Mouse (Mus musculus) hematopoietic stem cell, adult 5-6 weeks (primary cell): ENCODE data around the gene Gm20696. TPM values are rescaled to one million over a fixed set of nuclear protein-coding genes. Genes with fewer than 3 reads are reported as not detected.
A peak's percentile ranks its signal among the peaks of the same experiment; 100 is the strongest.

Experiments
- ATAC-seq, 2 experiments: fragments of 125-278 bp in 1 of 2; replicated peaks in 1 of 2; 2 replicates each; pipeline ENCODE4 v1.8.0; 2016 to 2017; ENCODE audit warnings: inconsistent platforms in 2 of 2, mild to moderate bottlenecking in 2 of 2, moderate number of reproducible peaks in 2 of 2, low read depth in 1 of 2, moderate TSS enrichment in 1 of 2; ENCODE audit not compliant: low FRiP score in 2 of 2, poor library complexity in 2 of 2, severe bottlenecking in 2 of 2, insufficient read depth in 1 of 2, low TSS enrichment in 1 of 2
- total RNA-seq: library from RNA; stranded (forward); fragments of 172-1452, 232-1000 nt; gene quantifications from 2 replicates; pipeline ENCODE4 v1.2.3, GENCODE M21; 2017

Gene Gm20696
- total RNA-seq, 1 experiment from 2014 or later, result 1.9 TPM

DNA sequence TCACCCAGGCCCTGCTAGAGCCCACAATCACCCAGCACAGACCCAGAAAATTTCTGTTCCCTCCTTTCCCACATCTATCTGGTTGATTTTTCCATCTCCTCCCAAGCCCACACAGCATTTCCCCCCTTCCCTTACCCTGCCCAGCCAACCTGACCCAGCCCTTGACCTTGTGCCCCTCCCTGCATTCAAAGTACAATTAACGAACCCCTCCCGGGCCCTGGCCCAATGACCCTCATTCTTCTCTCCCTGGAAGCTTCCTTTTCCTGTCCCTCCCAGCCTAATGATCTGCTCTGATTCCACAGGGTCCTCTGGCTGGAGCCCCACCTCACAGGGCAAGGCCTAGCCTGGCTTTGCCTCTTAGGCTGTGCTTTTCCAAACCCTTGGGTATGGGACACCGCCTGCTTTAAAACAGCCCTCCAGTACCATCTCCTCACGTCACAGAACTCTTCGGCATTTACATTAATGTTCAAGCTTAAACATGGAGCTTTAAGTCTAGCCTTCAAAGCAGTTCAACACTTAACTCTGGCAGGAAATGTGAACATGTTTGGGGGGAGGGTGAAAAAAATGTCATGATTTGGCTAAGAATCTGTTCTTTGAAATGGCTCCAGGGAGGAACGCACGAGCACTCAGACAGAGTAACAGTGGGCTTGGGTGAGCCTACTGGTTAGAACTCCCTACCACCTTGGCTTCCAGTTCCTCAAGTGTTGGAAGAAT is 287.4 kb downstream of the Gm20696 start:
- ATAC-seq, result no peak

DNA sequence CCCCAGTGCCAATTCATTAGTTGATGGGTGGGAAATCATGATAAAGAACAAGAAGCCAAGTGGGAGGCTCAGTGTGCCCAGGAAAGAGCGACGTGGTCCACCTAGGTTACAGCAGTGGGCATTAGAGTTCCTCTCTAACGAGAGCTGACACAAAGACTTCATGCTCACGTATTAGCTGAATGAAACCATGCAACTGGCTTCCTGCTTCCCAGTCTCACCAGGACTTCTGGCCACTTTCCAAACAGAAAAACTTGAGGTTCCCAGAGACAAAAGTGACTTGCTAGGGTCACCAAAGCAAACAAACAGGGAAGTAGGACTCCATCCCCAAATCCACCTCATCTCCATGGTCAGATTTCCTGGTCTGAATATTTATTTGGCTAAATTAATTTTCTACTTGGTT is 288.9 kb downstream of the Gm20696 start:
- ATAC-seq, result no peak

DNA sequence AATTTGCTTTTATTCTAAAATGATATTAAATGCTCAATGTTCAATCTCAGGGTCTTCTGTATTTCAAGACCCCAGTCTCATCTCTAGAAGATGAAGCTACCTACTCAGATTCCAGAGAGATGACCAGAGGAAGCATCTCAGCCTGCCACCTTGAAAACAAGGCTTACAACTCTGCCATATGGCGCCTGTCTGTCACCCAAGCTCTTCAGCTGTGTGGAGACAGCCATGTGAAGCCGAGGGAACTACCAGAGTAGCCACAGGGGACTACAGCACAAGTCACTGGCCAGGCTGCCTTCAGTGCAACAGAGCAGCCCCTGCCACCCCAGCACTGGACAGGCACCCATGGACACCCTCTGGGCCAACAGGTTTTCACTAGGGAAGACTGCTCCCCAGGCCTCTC is 289.5 kb downstream of the Gm20696 start:
- ATAC-seq, result no peak

DNA sequence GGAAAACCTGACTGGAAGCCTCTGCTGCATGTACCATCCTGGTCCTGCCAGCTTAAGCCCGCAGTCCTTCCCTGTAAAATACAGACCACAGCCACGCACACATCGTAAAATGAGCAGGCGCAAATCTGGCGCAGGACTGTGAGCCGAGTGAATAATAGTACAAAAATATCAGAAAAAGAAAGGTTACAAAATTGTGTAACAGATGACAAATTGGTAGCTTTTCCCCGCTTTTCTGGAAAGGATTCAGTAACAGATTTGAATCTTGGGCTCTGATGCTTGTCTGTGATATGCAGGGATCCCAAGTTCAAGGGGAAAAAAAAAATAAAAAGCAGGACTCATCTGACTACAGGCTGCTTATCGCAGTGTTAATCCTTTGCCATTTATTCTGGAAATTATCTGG is 289.9 kb downstream of the Gm20696 start:
- no peak for ATAC-seq

DNA sequence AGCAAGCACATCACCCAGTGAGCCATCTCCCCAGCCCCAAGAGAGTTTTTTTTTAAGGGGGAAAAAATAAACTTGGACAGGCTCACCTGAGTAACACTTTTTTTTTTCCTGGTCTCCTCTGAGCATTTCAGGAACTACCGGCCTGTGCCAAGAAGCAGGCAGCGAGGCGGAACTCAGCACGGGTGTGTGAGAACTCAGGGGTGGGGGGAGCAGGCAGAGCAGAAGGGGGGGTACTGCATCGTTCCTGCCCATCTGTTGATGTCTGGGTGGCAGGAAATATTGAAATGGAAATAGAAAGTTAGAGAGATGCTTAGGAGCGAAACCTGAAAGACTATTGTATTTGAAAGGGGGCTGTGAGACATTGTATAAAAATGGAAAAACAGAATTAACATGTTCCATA is 290.7 kb downstream of the Gm20696 start:
- ATAC-seq, result peak; percentile 60 to 65

DNA sequence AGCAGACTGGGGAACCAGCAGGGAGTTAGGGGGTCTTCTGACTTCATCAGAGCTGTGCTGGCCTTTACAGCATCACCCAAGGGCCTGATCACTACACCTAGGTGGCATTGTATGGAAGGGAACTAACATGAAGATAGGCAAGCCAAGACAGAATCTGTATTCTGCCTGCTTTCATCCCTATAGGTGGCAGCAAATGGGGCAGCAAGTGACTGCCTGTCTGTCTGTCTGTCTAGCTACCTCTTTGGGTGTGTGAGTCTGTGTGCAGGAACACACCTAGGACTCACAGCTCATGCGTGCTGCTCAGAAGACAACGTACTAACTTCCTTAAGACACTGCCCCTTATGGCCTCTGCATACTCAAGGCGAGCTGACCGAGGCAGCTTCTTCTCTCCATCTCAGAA is 291.2 kb downstream of the Gm20696 start:
- peak; percentile 9 to 30; a peak in 3 of 4 replicates for ATAC-seq

DNA sequence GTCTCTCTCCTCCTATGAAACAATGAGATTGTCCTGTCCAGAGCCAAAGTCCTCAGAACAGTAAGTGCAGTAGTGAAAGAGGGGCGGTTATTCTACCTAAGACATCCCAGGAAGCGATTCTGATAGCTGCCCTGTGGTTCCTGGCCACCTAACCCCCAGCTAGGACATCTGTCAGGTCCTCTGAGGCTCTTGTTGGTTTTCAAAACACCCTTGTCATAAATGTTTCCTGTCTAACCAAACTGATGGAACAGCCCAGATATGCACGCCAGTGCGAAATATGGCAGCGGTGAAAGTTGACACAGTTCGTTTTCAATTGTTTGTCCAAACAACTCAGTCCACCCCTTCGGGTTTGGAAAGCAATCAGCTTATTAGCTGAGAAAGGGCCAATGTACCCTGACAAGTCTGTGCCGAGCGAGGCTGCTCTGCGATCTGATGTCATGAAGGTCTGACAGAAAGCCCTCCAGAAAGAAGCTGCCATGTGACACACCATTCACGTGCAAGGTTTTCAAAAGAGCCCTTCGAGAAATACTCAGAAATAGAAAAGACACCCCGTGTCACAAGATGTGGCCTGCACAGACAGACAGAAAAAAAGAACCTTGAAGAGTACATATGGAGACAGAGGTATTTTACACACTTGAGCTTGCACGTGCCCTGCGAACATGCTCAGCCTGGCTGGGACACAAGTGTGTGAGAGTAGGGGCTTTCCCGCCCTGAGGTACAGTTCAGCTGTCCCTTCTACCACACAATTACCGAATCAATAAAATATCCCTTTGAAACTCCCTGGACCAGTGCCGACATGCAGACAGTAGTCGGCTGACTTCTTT is 291.9 kb downstream of the Gm20696 start:
- peak; percentile 9 to 23; a peak in 1 of 4 replicates for ATAC-seq

DNA sequence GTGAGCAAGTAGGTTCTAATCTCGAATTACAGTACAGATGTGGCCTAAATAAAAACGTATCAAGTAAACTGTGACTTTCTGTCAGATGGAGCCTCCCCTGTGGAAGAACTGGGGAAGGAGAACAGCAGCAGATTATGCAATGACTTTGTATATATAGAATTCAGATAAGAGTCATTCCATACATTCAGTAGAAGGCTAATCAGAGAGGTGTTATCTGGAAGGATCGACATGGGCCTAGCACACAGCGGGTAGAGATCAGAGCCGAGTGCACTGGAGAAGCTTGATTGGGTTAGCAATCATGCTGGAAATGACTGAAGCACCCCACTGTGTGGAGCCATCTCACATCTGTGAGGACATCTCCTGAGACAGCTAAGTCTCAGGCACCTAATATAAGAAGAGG is 294.2 kb downstream of the Gm20696 start:
- ATAC-seq, result no peak

DNA sequence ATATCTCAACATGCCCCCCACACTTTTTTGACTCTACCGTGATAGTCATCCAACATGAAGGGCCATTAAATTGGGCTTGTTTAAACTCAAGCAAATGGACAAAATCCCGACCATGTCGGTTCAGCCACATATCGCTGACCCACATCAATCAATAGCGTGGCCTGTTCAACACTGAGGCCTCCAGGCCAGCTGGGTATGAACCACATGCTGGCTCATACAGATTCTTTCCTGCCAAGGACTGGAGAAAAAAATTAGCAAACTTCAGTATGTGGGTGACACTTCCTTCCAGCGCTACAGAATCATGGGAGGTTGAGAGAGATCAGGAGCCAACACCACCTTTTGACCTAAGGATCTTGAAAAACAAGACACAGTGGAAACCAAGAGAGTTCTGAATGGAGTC is 294.6 kb downstream of the Gm20696 start:
- ATAC-seq, result no peak

DNA sequence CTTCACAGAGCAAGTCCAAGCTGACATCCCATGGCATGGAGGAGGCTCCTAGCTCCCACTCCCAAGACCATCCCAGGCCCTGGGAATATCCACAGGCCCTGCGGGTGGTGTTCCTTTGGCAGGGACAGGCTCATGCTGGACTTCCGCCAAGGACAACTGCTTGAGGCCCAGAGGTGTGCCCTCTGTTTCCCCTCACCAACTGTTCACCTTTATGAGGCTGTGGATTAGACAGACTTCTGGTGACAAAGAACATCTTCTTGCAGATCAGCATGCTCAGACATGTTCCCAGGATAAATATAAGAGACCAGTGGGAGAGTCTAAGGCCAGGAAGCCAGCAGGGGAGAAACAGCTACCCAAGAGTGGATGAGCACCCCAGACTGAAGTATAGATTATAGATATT is 296.7 kb downstream of the Gm20696 start:
- no peak for ATAC-seq

DNA sequence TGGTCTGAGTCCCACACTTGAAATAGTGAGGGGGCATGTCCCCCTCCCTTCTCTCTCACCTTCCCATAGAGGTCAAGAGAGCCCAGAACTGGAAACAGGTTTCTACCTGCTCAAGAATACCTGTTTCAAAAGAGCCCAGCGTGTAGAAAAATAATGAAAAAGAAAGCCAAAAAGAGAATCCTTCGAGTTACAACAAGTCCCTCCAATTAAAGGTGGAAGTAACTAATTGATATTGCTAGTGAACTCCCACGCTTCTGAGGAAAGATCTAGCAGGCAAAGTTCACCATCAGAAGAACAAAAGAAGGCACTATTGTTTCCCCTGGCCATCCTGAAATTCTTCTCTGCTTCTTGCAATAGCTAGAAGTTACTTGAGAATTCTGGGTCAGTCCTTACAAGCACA is 297.4 kb downstream of the Gm20696 start:
- no peak for ATAC-seq

DNA sequence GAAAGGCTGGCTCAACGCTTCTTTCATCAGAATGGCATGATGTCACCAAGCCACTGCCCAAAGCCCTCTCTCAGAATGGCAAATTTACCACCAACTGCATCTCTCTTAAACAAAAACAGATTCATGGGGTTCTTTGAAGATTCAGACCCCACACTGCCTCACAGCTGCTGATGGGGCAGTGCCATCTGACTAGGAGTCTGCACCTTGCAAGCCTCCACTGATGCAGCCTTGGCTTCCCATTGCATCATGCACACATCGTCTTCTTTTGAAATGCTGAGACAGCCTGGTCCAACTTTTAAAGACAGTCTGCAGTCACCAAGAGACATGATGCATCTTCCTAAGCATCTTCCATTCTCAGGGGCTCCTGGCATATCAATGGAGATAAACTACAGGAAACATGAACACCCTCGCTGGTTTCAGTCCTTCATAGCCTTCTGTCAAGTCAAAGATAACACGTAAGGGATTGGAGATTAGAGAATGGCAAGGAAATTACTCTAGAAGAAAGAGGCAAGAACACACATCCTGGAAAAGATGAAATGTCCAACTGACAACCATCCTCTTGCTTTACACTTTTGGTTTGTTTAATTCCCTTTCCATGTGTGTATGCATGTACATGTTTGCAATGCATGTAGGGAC is 298.4 kb downstream of the Gm20696 start:
- 0 out of 4 replicates have a peak, but pooled peaks of 1 of the 2 experiments have one; percentile 8 for ATAC-seq

DNA sequence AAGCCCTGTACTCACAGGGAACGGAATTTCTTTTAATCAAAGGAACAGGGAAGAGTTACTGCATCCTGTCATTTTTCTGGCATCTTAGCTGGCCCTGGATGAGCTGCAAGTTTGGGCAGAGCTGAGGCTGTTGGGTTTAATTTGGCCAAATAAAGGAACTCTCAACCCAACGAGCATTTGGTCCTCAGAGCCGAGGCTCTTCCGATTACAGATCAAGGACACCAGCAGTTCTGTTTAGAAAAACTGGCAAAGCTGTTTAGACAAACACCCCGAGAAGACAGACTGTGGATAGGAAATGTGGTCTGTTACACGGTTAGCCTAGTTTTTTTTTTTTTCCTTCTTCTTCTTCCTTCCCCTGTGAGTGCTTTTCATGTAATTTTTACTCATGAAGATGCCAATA is 302.1 kb downstream of the Gm20696 start:
- ATAC-seq, result 0 out of 4 replicates have a peak, but pooled peaks of 1 of the 2 experiments have one; percentile 27

DNA sequence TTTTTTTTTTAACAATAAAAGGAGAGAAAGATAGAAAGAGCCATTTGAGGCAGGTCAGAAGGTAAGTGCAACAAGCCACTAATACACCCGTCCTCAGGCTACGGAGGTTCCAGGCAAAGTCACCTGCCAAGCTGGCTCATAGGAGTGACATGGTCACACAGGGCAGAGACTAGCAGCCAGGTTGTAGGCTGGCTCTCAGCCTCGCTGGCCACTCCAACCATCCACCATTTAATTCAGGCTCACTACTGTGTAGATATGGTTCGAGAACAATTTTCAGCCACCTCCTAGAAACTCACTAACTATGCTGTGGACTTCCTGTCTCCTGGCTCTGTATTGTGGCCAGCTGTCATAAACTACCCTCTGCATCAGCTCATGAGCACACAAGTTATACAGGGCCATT is 306.0 kb downstream of the Gm20696 start:
- no peak for ATAC-seq

DNA sequence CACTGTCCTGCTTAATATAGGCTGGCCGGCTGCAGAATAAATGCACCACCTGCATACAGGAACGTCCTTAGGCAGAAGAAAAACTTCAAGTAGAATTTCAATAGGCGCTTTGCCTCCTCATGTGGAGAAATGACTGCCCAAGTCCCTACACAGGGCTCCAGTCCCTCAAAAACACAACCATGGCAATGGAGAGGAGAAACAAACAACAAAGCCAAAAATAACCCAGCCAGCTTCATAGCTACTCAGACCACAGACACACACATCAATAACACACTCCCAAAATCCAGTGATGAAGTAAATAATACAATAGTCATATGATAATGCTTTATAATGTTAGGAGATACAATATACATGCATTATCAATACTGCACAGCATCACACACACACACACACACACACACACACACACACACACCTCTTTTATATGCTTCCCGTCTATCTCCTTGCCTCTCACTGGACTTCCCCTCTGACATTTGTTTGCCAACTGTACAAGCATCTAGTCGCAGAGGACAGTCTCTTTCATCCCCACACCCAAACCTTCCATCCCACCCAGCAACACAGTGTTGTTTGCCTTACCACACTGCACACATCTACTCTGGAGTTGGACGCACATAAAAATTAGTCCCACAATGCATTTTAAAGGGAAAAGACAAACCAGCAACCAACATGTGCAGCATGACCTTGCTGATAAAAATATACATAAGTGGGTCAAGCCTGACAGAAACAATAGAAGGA is 306.7 kb downstream of the Gm20696 start:
- no peak for ATAC-seq

DNA sequence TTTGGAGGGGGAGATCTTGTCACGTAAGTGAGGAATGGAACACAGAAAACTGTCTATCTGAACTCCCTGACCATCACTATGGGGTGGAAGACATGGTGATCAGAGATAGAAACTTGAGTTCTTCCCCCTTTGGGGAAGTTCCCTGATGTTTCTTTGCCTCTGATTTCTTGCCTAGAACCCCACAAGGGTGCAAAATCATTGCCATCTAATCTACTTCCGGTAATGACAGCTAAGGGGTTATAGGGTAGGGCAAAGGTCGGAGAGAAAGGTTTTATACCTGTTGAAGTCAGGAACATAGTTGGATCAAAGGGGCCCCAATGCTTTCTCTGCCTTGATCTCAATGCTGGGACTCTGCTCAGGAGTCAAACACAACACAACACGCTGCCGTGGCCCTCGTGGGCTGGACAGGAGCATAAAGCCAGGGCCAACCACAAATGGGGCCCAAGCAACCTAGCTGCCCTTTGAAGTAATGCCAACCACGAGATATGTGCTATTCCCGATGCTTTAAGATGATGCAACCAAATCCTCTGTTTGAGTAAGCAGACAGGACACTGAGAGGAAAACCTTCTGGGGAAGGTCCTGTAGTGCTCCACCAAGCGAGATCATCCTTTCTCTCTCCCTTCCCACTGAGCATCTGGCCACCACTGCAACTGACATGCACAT is 307.4 kb downstream of the Gm20696 start:
- no peak for ATAC-seq

DNA sequence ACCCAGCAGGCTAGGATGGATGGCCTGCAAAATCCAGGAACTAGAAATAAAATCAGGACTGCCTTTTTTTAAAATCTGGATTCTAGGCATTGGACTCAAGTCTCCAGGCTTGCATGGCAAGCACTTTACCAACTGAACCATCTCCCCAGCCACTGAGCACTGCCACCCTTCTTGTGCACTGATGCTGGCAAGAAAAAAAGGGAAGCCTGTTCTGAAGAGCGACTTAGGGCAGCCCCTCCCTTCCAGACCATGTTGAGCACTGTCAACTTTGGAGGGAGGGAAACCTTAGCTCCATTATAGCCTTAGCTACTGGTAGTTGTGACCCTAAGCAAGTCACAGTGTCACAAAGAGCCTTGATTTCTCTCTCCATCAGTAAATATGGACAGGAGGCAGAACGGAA is 308.7 kb downstream of the Gm20696 start:
- peak; percentile 27 to 42; a peak in 1 of 4 replicates for ATAC-seq
